Mouse (Mus musculus) hindbrain, postnatal 0 days (tissue): ENCODE results near the gene Ppp1r12c. TPM values are rescaled to one million over a fixed set of nuclear protein-coding genes. Genes with fewer than 3 reads are reported as not detected.
A peak's percentile ranks its signal among the peaks of the same experiment; 100 is the strongest.

Experiments
- ATAC-seq: fragments of 200-750 bp; cut with Nextera tagmentation; 2 replicates; pipeline ENCODE4 v1.8.0; 2017; ENCODE audit warnings: mild to moderate bottlenecking, moderate TSS enrichment, moderate library complexity
- DNase-seq: peaks from one replicate; pipeline ENCODE4 v3.0.0-alpha.2; 2015; ENCODE audit warnings: low spot score
- H3K27ac ChIP-seq: fragments of 300-500 bp; sonication (generic); 2 replicates; pipeline ENCODE4 v1.5.1; 2014; ENCODE audit warnings: mild to moderate bottlenecking
- H3K27me3 ChIP-seq: fragments of 300-500 bp; sonication (generic); 2 replicates; pipeline ENCODE4 v1.6.1; 2014; ENCODE audit warnings: low read length, mixed read lengths; ENCODE audit not compliant: insufficient read depth
- H3K36me3 ChIP-seq: fragments of 300-500 bp; sonication (generic); 2 replicates; pipeline ENCODE4 v1.6.1; 2014; ENCODE audit warnings: low read length, mixed read lengths; ENCODE audit not compliant: insufficient read depth
- H3K4me1 ChIP-seq: fragments of 300-500 bp; sonication (generic); 2 replicates; pipeline ENCODE4 v1.6.1; 2014; ENCODE audit warnings: antibody characterized with exemption, low read length, mixed read lengths; ENCODE audit not compliant: insufficient read depth
- H3K4me2 ChIP-seq: fragments of 300-500 bp; sonication (generic); 2 replicates; pipeline ENCODE4 v1.6.1; 2014; ENCODE audit warnings: low read depth, mild to moderate bottlenecking, low read length, moderate library complexity, mixed read lengths
- H3K4me3 ChIP-seq: fragments of 300-500 bp; sonication (generic); 2 replicates; pipeline ENCODE4 v1.5.1; 2014; ENCODE audit warnings: low read length
- H3K9ac ChIP-seq: fragments of 300-500 bp; sonication (generic); replicated peaks from 2 replicates; pipeline ENCODE4 v1.6.1; 2014; ENCODE audit warnings: mild to moderate bottlenecking, low read length, moderate library complexity, mixed read lengths
- H3K9me3 ChIP-seq: fragments of 300-500 bp; sonication (generic); 2 replicates; pipeline ENCODE4 v1.6.1; 2016; ENCODE audit warnings: low read length, mixed read lengths
- CTCF ChIP-seq: IDR thresholded peaks from 2 replicates; pipeline ENCODE4 v1.5.1; 2016; ENCODE audit warnings: antibody characterized with exemption, control low read depth, low read depth
- WGBS: fragments of 180-500 bp; shearing (Covaris S2); extraction: QIAGEN DNeasy Blood & Tissue Kit; methylation state at CpG from one replicate; pipeline ENCODE4 v1.1.7; 2014; 5-methylcytosine and 5-hydroxymethylcytosine counted together
- polyA plus RNA-seq: library from polyadenylated mRNA; unstranded; fragments of >200 nt; fragmentation: Nextera tagmentation; extraction: Ambion mirVana; gene quantifications from 2 replicates; pipeline ENCODE4 v1.2.1, GENCODE M21; 2015
- total RNA-seq: library from RNA; depleted of rRNA; stranded (reverse); fragments of >200 nt; gene quantifications from 2 replicates; pipeline ENCODE4 v1.2.3, GENCODE M21; 2014

The Ppp1r12c gene
- total and polyA plus RNA-seq, 2 experiments from 2014 or later, result 33.9 to 109 TPM

GRCm38 (mm10) chr7:4460576-4461434, 40.7 kb downstream of the Ppp1r12c start, which contains the start of gene Eps8l1:
Eps8l1 (plus strand) TSS chr7:4460674.
- H3K27ac ChIP-seq, result peak within 1 kb of the TSS; percentile 54; the same call in 1 of the 2 replicates
- H3K36me3 ChIP-seq, result no peaks in the 10 kb centered on the region
- H3K9me3 ChIP-seq, result no peaks in the 10 kb centered on the region
- H3K4me1 ChIP-seq, result no peaks in the 10 kb centered on the region
- no peak for TF ChIP-seq CTCF
- DNase-seq (no peak), ATAC-seq (peak; percentile 56)
- H3K27me3 ChIP-seq, result no peaks in the 10 kb centered on the region
- H3K9ac ChIP-seq, result no peak within 1 kb of the TSS
- peak within 1 kb of the TSS; percentile 49 for H3K4me2 ChIP-seq
- WGBS, result 58% methylated on average over 13 of the region's 16 CpGs
- H3K4me3 ChIP-seq, result peak within 1 kb of the TSS; percentile 22; the same call in 1 of the 2 replicates

GRCm38 (mm10) chr7:4452644-4453043, 48.8 kb downstream of the Ppp1r12c start:
- Histone ChIP-seq H3K4me3 (no peak overlapping the region), H3K27me3 (no peaks in the 10 kb centered on the region), H3K27ac (no peak overlapping the region), H3K9me3 (no peaks in the 10 kb centered on the region), H3K4me2 (no peak overlapping the region), H3K36me3 (no peaks in the 10 kb centered on the region), H3K9ac (no peak overlapping the region), H3K4me1 (no peaks in the 10 kb centered on the region)
- no peak for DNase-seq
- TF ChIP-seq CTCF, result no peak
- WGBS, result 15% methylated on average over 4 of the region's 4 CpGs
- ATAC-seq, result no peak

DNA sequence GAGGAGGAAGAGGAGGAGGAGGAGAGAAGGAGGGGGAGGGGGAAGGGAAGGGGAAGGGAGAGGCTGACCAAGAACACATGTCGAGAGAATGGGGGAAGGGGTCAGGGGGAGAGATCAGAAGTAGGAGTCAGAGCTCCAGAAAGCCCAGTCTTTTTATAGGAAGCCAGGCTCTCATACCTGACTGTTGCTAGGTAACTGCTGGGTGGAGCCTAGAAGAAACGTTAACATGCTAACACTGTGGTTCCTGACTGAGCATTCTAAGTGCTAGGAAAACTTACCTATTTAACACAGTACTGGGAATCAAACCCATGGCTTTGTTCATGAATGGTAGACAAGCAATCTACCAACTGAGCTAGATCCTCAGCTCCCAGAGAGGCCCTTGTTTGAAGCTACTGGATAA, 52.3 kb downstream of the Ppp1r12c start:
- no peak for TF ChIP-seq CTCF
- Histone ChIP-seq H3K4me1 (0 out of 2 replicates have a peak, but pooled peaks cover 3% of the 10 kb centered on the region), H3K4me2 (no peak overlapping the region), H3K27ac (no peak overlapping the region), H3K27me3 (no peaks in the 10 kb centered on the region), H3K36me3 (no peaks in the 10 kb centered on the region), H3K9ac (no peak overlapping the region), H3K9me3 (no peaks in the 10 kb centered on the region), H3K4me3 (no peak overlapping the region)
- ATAC-seq, result no peak
- DNase-seq, result no peak
- 13% methylated on average over 2 of the region's 2 CpGs for WGBS

- Histone ChIP-seq H3K27ac (no peak overlapping the region), H3K9ac (no peak overlapping the region), H3K4me2 (no peak overlapping the region), H3K4me3 (no peak overlapping the region), H3K9me3 (no peaks in the 10 kb centered on the region), H3K36me3 (no peaks in the 10 kb centered on the region; the same call in 1 of the 2 replicates), H3K27me3 (no peaks in the 10 kb centered on the region), H3K4me1 (0 out of 2 replicates have a peak, but pooled peaks cover 3% of the 10 kb centered on the region)
- 89% methylated on average over 3 of the region's 3 CpGs for whole genome bisulfite sequencing
- DNase-seq (no peak), ATAC-seq (no peak)
- TF ChIP-seq CTCF, result no peak
These were observed 53.0 kb downstream of the Ppp1r12c start for GRCm38 (mm10) chr7:4448439-4448838.

DNA sequence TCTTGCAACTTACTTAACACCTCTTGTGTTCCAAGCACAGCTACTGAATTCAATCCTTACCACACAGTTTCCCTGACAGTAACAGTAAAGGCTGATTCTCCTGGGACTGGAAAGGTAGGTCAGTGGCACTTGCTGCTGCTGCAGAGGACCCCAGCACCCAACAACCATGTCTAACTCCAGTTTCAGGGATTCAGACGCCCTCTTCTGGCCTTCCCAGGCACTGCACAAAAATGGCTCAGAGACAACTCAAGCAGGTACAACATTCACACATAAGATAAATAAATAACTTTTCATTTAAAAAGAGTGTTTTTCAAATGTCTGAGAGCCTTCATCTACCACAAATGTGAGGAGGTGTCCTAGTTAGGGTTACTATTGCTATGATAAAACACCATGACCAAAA, 54.3 kb downstream of the Ppp1r12c start:
- no peak overlapping the region for H3K4me2 ChIP-seq
- WGBS, result 0% methylated on average over 1 of the region's 1 CpGs
- no peak; the same call in 1 of the 2 replicates for TF ChIP-seq CTCF

GRCm38 (mm10) chr7:4445216-4445791, 56.2 kb downstream of the Ppp1r12c start, which contains the start of gene Rdh13:
Rdh13 (minus strand) TSS chr7:4445649.
- peak within 1 kb of the TSS; percentile 64 for H3K4me3 ChIP-seq
- DNase-seq, result peak; percentile 94
- H3K27me3 ChIP-seq, result no peaks in the 10 kb centered on the region
- H3K36me3 ChIP-seq, result peaks cover 26% of the 10 kb centered on the region
- H3K9me3 ChIP-seq, result no peaks in the 10 kb centered on the region
- ATAC-seq, result peak; percentile 97
- under 1% methylated on average over 35 of the region's 35 CpGs for WGBS
- 0 out of 2 replicates have a peak, but pooled peaks cover 3% of the 10 kb centered on the region for H3K4me1 ChIP-seq
- peak within 1 kb of the TSS; percentile 82 for H3K4me2 ChIP-seq
- H3K27ac ChIP-seq, result peak within 1 kb of the TSS; percentile 79
- peak within 1 kb of the TSS; percentile 66 for H3K9ac ChIP-seq
- peak; percentile 43 for TF ChIP-seq CTCF

More for the DNA sequence above, 54.3 kb downstream of the Ppp1r12c start:
- Histone ChIP-seq H3K4me1 (0 out of 2 replicates have a peak, but pooled peaks cover 3% of the 10 kb centered on the region), H3K27ac (no peak overlapping the region), H3K9me3 (no peaks in the 10 kb centered on the region), H3K27me3 (no peaks in the 10 kb centered on the region), H3K36me3 (peaks cover 9% of the 10 kb centered on the region), H3K4me3 (no peak overlapping the region), H3K9ac (no peak overlapping the region)
- DNase-seq, result no peak
- ATAC-seq, result no peak
